Mouse (Mus musculus) right cerebral cortex, adult 2 months (tissue): ENCODE measurements at regions not wholly inside any gene's neighbourhood (a gene's known extent, or its start where the extent isn't known, plus 50 kb on each side); places are given as distances from the start of the nearest gene placed in this dataset.

Experiments used
- DNase-seq, 2 experiments: peaks; one replicate each; pipeline ENCODE4 v3.0.0; 2021 to 2022; ENCODE audit warnings: low spot score in 2 of 2

DNA sequence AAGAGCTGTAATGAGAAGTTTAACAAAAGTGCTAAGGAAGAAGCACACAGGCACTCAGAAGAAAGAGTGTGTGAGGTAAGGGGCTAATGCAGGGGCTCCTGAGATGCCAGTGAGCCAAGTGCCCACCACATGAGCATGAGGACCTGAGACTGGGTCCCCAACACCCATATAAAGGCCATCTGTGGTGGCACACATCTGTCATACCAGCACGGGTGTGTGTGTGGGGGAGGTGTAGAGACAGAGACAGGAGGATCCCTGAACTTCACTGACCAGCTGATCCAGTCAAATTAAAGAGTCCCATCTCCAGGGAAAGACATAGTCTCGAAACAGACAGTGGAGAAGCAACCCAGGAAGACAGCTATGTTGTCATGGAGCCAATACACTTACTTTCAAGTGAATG lies 70.6 kb upstream of the Gli2 start:
- no peak for DNase-seq

- no peak for DNase-seq
Measured at GRCm38 (mm10) chr1:119123402-119123801, 70.0 kb upstream of the Gli2 start.

DNA sequence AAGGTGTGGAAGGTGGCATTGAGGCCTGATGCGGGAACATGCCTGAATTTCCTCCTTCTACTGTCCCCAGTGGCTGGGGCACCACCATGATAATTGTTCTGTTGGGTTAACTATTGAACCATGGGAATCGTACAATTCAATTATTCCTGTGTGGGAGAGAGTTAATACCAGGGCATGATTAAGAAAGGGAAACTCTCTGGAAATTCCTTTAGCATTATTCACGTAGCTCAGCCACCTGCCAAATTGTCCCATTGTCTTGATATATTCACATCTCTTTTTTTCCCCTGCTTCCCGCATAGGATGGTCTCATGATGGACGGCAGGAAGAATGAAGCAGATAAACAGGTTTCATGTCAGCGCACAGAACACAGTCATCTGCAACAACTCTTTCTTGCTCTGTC lies 69.6 kb upstream of the Gli2 start:
- DNase-seq = no peak

- no peak for DNase-seq
Measured at GRCm38 (mm10) chr1:119119863-119120569, 66.6 kb upstream of the Gli2 start.

DNA sequence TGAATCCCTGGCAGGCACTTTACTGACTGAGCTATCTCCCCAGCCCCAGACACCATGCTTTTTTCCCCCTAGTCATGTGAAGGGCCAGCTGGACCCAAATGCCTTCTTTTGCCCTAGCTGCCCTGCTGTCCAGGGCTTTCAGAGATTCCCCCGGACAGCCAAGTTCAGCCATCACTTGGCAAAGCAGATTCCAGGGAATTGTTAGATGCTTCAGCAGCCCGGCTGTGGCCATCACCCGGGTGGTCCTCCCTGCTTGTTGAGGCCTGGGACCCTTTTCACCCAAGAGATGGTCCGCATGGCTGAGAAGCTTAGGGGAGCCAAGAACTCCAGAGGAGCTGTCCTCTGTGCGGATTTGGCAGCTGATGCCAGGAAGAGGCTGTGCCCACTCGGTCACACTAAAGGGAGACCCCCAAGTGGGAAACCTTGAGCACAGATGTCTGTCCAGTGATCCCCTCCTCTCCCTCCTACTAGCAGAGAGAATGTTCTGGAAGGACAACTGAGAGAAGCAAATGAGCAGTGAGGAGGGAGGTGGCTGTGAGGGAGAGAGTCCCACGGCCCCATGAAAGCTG lies 61.8 kb upstream of the Gli2 start:
- DNase-seq = no peak

DNA sequence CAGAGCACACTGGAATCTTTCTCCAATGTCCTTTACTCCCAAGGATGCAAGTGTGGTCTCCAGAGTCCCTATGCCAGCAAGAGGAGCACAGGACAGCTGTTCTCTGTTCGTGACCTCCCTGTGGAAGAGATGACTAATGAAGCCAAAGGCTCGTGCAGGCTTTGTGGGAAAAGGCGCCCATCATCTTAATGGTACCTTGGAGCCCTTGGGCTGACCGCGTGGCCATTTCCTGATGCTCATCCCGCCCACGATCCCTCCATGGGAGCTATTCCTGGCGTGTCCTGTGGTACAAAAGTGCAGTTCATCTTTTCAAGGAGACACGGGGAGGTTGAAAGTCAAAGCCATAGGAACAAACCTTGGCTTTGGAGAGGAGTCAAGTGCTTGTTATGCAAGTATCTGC lies 55.2 kb upstream of the Gli2 start:
- no peak for DNase-seq

GRCm38 (mm10) chr1:119106246-119106975 lies 53.0 kb upstream of the Gli2 start:
- no peak for DNase-seq
